Mouse (Mus musculus) G1E (cell line): ENCODE measurements at regions not wholly inside any gene's neighbourhood (a gene's known extent, or its start where the extent isn't known, plus 50 kb on each side); places are given as distances from the start of the nearest gene placed in this dataset.

Experiments used
- ATAC-seq: 2 replicates; pipeline ENCODE4 v1.8.0; 2016; ENCODE audit warnings: mild to moderate bottlenecking; ENCODE audit not compliant: insufficient number of reproducible peaks, poor library complexity, low FRiP score, severe bottlenecking; ENCODE audit errors: extremely low read depth
- DNase-seq: peaks from one replicate; pipeline ENCODE4 v3.0.0; 2012; ENCODE audit warnings: low spot score
- H3K27me3 ChIP-seq: 2 replicates; pipeline ENCODE4 v1.6.1; 2012; ENCODE audit warnings: mild to moderate bottlenecking, low read length, inconsistent platforms; ENCODE audit not compliant: insufficient read depth
- H3K36me3 ChIP-seq: replicated peaks from 2 replicates; pipeline ENCODE3; 2012; ENCODE audit warnings: mild to moderate bottlenecking, inconsistent platforms
- H3K4me1 ChIP-seq: 2 replicates; pipeline ENCODE4 v1.6.1; 2012; ENCODE audit warnings: low read depth, low read length, inconsistent platforms, mixed read lengths; ENCODE audit not compliant: insufficient read depth
- H3K4me3 ChIP-seq: 2 replicates; pipeline ENCODE4 v1.5.1; 2012; ENCODE audit warnings: low read depth, mild to moderate bottlenecking, inconsistent platforms, low read length, moderate library complexity, mixed read lengths
- H3K9me3 ChIP-seq: replicated peaks from 2 replicates; pipeline ENCODE4 v1.6.1; 2012; ENCODE audit warnings: inconsistent platforms
- CTCF ChIP-seq: IDR thresholded peaks from 2 replicates; pipeline ENCODE4 v1.5.1; 2012; ENCODE audit warnings: low read depth, low read length, inconsistent platforms, mixed read lengths
- GATA1 ChIP-seq: IDR thresholded peaks from 2 replicates; pipeline ENCODE4 v1.6.1; 2012; ENCODE audit warnings: borderline replicate concordance, low read length, inconsistent platforms, mixed read lengths
- GATA2 ChIP-seq: IDR thresholded peaks from 2 replicates; pipeline ENCODE4 v1.6.1; 2012; ENCODE audit warnings: low read depth, low read length, inconsistent platforms, borderline replicate concordance
- POLR2AphosphoS5 ChIP-seq: IDR thresholded peaks from 2 replicates; pipeline ENCODE4 v1.6.1; 2012; ENCODE audit warnings: low read depth, low read length, inconsistent platforms; ENCODE audit not compliant: insufficient replicate concordance
- TAL1 ChIP-seq: conservative IDR thresholded peaks from 2 replicates; pipeline ENCODE4 v1.6.1; 2012; ENCODE audit warnings: low read depth, low read length, inconsistent platforms, mixed read lengths

DNA sequence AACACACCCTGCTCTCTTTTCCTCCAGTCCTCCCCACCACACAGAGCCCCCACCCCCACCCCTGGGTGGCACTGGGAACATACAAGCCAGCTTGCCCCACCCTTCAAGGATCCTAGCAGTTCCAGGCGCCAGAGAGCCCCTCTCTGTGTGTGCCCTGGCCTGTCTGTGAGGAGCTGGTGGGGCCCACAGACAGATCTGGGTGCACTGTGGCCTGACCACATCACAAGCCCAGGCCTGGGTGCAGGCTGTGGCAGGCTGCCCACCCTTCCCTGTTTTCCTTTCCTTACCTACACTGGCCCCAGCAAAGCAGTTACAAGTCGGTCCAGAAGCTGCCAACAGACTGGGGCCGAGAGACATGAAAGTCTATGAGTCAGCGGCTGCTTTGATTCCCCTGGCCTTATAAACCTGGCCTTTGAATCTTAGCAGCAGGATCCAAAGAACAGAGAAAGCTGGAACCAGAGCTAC lies 74.8 kb upstream of the Spred2 start:
- Histone ChIP-seq H3K36me3 (no peaks in the 10 kb centered on the region), H3K9me3 (no peaks in the 10 kb centered on the region), H3K4me1 (no peaks in the 10 kb centered on the region), H3K27me3 (peaks cover 26% of the 10 kb centered on the region), H3K4me3 (no peak overlapping the region)
- no peak for DNase-seq
- TF ChIP-seq POLR2AphosphoS5 (no peak), GATA1 (no peak), TAL1 (no peak), CTCF (no peak), GATA2 (no peak)
- no peak for ATAC-seq

DNA sequence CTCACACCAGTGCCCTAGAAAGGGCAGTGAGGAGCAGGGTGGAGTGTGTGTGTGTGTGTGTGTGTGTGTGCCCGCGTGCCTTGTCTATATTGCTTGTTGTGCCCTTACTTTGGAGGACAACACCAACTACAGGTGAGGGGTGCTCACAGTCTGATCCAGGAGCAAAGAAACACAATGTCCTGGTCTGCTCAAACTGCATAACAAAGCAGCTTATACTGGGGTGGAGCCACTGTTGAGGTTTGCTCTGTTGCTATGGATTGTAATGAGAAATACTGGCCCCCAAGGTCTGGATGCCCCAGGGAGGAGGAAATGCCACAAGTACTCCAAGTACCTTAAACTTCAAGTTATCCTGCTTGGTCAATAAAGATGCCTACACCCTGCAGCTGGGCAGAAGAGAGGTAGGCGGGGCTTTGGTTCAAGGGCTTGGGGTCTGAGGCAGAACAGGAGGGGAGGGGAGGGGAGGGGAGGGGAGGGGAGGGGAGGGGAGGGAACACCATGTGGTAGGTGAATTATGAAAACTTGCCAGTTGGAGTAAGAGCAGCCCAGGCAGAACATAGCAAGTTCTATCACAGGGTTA lies 74.2 kb upstream of the Spred2 start:
- no peaks in the 10 kb centered on the region for H3K9me3 ChIP-seq
- no peak overlapping the region for H3K4me3 ChIP-seq
- H3K27me3 ChIP-seq = peaks cover 27% of the 10 kb centered on the region
- no peak for DNase-seq
- ATAC-seq = no peak
- no peaks in the 10 kb centered on the region for H3K4me1 ChIP-seq
- H3K36me3 ChIP-seq = no peaks in the 10 kb centered on the region
- TF ChIP-seq GATA2 (no peak), GATA1 (no peak), POLR2AphosphoS5 (no peak), CTCF (no peak)

DNA sequence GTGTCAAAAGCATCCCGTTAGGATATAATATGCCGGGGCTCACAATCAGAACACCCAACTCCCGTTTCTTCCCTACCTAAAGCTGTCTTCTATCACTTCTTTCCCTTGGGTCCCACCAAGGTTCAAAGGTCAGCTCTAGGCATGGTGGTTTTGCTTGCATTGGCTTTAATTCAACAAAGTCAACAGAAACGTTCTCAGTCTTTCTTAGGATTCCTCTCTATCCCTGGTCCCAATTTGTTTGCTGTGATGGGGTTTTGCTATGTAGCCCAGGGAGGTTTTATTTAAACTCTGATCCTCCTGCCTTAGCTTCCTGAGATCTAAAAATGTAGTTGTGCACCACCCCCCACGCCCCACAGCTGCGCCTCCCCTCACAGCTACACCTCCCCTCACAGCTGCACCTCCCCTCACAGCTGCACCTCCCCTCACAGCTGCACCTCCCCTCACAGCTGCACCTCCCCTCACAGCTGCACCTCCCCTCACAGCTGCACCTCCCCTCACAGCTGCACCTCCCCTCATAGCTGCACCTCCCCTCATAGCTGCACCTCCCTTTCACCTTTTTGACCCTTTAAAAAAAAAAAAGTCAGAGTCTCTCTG lies 73.1 kb upstream of the Spred2 start:
- ATAC-seq = no peak
- H3K4me3 ChIP-seq = no peak overlapping the region
- H3K4me1 ChIP-seq = no peaks in the 10 kb centered on the region
- peaks cover 27% of the 10 kb centered on the region for H3K27me3 ChIP-seq
- DNase-seq = no peak
- no peaks in the 10 kb centered on the region for H3K36me3 ChIP-seq
- no peak for TF ChIP-seq TAL1
- no peak for TF ChIP-seq GATA1
- TF ChIP-seq GATA2 = no peak
- no peak for TF ChIP-seq POLR2AphosphoS5
- no peak for TF ChIP-seq CTCF
- no peaks in the 10 kb centered on the region for H3K9me3 ChIP-seq

DNA sequence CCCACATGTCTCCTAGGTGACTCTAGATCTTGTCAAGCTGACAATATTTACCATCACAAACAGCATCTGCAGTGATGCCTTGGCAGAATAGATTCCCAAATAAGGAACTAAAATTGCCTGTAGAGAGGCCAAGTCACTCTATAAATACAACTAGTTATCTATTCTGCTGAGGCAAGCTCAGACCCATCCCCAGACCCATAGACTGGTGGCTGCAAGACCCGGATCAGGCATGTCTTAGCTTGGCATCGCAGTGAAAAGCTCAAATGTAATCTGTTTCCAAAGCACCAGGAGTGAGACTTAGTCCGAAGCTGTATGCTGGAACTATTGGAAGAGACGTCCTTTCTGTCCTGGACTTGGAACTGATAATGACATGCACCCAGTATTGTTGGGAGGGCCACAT lies 62.6 kb upstream of the Spred2 start:
- Histone ChIP-seq H3K4me1 (0 out of 2 replicates have a peak, but pooled peaks cover 2% of the 10 kb centered on the region), H3K4me3 (no peak overlapping the region), H3K36me3 (no peaks in the 10 kb centered on the region), H3K9me3 (no peaks in the 10 kb centered on the region), H3K27me3 (peaks cover 6% of the 10 kb centered on the region; the same call in 1 of the 2 replicates)
- no peak for ATAC-seq
- TF ChIP-seq POLR2AphosphoS5 = no peak
- no peak for TF ChIP-seq CTCF
- no peak for TF ChIP-seq GATA2
- no peak for DNase-seq

DNA sequence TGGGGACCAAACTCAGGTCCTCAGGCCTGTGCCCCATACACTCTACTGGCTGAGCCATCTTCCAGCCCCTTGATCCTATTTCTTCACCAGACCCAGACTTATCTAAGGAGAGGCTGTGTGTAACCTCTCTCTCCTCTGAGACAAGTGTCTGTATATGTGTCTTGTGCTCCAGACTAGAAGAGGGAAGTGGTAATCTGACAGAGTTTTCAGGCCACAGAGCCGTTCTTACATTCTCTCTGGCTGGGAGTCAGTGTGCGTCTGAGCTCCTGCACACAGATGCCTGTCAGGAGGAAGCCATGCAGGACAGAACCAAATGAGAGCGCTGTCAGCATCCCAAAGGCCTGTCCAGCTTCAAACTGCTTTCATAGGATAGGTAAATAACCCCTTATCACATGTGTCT lies 60.8 kb upstream of the Spred2 start:
- TF ChIP-seq GATA2 (no peak), CTCF (no peak), POLR2AphosphoS5 (no peak), TAL1 (no peak), GATA1 (no peak)
- DNase-seq (no peak), ATAC-seq (no peak)
- Histone ChIP-seq H3K4me3 (no peak overlapping the region), H3K9me3 (peaks cover 2% of the 10 kb centered on the region; the same call in 1 of the 2 replicates), H3K4me1 (0 out of 2 replicates have a peak, but pooled peaks cover 2% of the 10 kb centered on the region), H3K27me3 (peaks cover 6% of the 10 kb centered on the region; the same call in 1 of the 2 replicates), H3K36me3 (no peaks in the 10 kb centered on the region)

DNA sequence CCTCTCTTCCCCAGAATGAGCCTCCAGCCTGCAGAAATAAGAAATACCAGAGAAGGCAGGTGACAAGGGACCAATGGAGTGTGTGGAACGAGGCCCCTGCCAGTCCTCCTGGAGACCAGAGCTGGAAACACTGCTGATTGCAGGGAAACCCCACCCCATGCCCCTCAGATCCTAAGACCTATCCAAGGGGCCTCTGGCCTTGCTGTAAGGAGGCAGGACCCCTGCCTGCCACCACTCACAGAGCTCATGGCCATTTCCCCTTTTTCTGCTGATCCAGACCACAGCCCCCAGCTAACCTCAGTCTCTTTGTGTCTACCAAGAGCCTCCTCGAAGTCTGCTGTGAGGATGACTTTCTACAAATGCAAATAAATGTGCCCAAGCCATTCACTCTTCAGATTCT lies 57.9 kb upstream of the Spred2 start:
- Histone ChIP-seq H3K4me1 (0 out of 2 replicates have a peak, but pooled peaks cover 2% of the 10 kb centered on the region), H3K36me3 (no peaks in the 10 kb centered on the region), H3K9me3 (peaks cover 2% of the 10 kb centered on the region; the same call in 1 of the 2 replicates), H3K27me3 (peaks cover 9% of the 10 kb centered on the region; the same call in 1 of the 2 replicates), H3K4me3 (no peak overlapping the region)
- no peak for TF ChIP-seq GATA1
- no peak for ATAC-seq
- DNase-seq = no peak

DNA sequence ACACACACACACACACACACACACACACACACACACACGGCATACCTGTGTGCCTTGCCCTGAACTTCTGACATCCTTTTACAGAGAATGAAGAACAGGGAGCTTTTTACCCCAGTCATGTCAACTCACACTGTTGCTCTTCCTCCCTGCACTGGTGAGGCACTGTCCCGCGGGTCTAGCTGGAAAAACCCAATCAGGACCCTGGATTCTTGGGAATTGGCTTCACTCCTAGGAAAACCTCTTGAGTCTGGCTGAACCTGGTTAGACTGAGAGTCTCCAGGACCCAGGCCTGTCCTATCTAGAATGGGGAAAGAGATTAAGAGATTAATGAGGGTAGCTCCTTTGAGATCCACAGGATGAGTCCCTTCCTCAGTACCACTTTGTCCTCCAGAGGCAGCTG lies 54.5 kb upstream of the Spred2 start:
- TF ChIP-seq POLR2AphosphoS5 (no peak), GATA1 (no peak), GATA2 (no peak), CTCF (no peak), TAL1 (no peak)
- Histone ChIP-seq H3K4me1 (0 out of 2 replicates have a peak, but pooled peaks cover 2% of the 10 kb centered on the region), H3K9me3 (peaks cover 2% of the 10 kb centered on the region; the same call in 1 of the 2 replicates), H3K27me3 (peaks cover 15% of the 10 kb centered on the region), H3K4me3 (no peak overlapping the region), H3K36me3 (no peaks in the 10 kb centered on the region)
- ATAC-seq (no peak), DNase-seq (no peak)
